Mouse (Mus musculus): Measurements from ENCODE around the gene Pno1. TPM values are rescaled to one million over a fixed set of nuclear protein-coding genes. Genes with fewer than 3 reads are reported as not detected.

Gene Pno1
- polyA plus RNA-seq, 1 experiment from 2014 or later = 79.1 TPM

DNA sequence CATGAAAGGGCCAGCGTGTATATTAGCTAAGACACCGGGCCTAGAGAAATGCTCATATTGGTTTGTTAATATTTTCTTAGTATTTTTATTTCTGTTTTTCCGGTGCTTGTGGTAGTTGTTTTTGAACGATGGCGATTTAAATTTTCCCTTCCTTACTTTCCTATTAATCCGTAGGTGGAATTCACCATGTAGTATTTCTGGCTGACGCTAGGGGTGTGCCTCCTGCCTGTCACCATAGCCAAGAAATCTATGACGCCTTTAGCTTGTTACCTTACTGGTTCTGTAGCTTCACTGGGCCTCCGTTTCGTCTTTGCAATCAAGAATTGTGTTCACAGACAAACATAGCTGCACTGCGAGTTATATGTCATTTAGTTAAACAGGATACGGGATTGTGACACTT, 51.1 kb downstream of the Pno1 start:
- H3K9me3 ChIP-seq (ENCODE audit: low read depth, low read length) = no peaks in the 10 kb centered on the region
- peak overlapping the region; percentile 99 for H3K9ac ChIP-seq
- peak overlapping the region; percentile 96 for H3K27ac ChIP-seq (ENCODE audit: low read depth)
- H3K4me1 ChIP-seq (ENCODE audit: insufficient read depth) = 0 out of 2 replicates have a peak, but pooled peaks cover 6% of the 10 kb centered on the region
- H3K27me3 ChIP-seq (ENCODE audit: insufficient read depth, low read length) = no peaks in the 10 kb centered on the region
- DNase-seq (peak; percentile 84), ATAC-seq (ENCODE audit: insufficient read depth) (no peak)
- TF ChIP-seq CTCF (IDR thresholded peaks at IDR 0.05; ENCODE audit: low read depth) = peak; percentile 78
- peak overlapping the region; percentile 97 for H3K4me3 ChIP-seq (ENCODE audit: low read depth, low read length)
- H3K36me3 ChIP-seq (ENCODE audit: insufficient read depth) = no peaks in the 10 kb centered on the region
- H3K4me2 ChIP-seq = peak overlapping the region; percentile 84
- WGBS = under 1% methylated on average over 12 of the region's 12 CpGs

- under 1% methylated on average over 44 of the region's 46 CpGs for WGBS
These were observed 51.6 kb downstream of the Pno1 start for GRCm38 (mm10) chr11:17159738-17160241.

GRCm38 (mm10) chr11:17158858-17159737, 52.3 kb downstream of the Pno1 start, which contains the start of gene Ppp3r1:
Ppp3r1 (plus strand) TSS chr11:17159263.
- peak; percentile 97 for ATAC-seq (ENCODE audit: insufficient read depth)
- peak within 1 kb of the TSS; percentile 97 for H3K4me3 ChIP-seq (ENCODE audit: low read depth, low read length)
- no peaks in the 10 kb centered on the region for H3K9me3 ChIP-seq (ENCODE audit: low read depth, low read length)
- H3K36me3 ChIP-seq (ENCODE audit: insufficient read depth) = no peaks in the 10 kb centered on the region
- under 1% methylated on average over 83 of the region's 89 CpGs for WGBS
- H3K27ac ChIP-seq (ENCODE audit: low read depth) = peak within 1 kb of the TSS; percentile 96
- H3K4me1 ChIP-seq (ENCODE audit: insufficient read depth) = 0 out of 2 replicates have a peak, but pooled peaks cover 5% of the 10 kb centered on the region
- peak within 1 kb of the TSS; percentile 84 for H3K4me2 ChIP-seq
- DNase-seq = peak; percentile 98
- H3K9ac ChIP-seq = peak within 1 kb of the TSS; percentile 99
- H3K27me3 ChIP-seq (ENCODE audit: insufficient read depth, low read length) = no peaks in the 10 kb centered on the region
- peak; percentile 1; the same call in 1 of the 2 replicates for TF ChIP-seq CTCF (IDR thresholded peaks at IDR 0.05; ENCODE audit: low read depth)

More at GRCm38 (mm10) chr11:17159738-17160241, 51.6 kb downstream of the Pno1 start:
- peak overlapping the region; percentile 96 for H3K27ac ChIP-seq (ENCODE audit: low read depth)
- no peak for TF ChIP-seq CTCF (IDR thresholded peaks at IDR 0.05; ENCODE audit: low read depth)
- H3K9me3 ChIP-seq (ENCODE audit: low read depth, low read length) = no peaks in the 10 kb centered on the region
- no peaks in the 10 kb centered on the region for H3K36me3 ChIP-seq (ENCODE audit: insufficient read depth)
- H3K9ac ChIP-seq = peak overlapping the region; percentile 99
- ATAC-seq (ENCODE audit: insufficient read depth) (peak; percentile 42), DNase-seq (peak; percentile 61)
- no peaks in the 10 kb centered on the region for H3K27me3 ChIP-seq (ENCODE audit: insufficient read depth, low read length)
- peak overlapping the region; percentile 97 for H3K4me3 ChIP-seq (ENCODE audit: low read depth, low read length)
- H3K4me1 ChIP-seq (ENCODE audit: insufficient read depth) = 0 out of 2 replicates have a peak, but pooled peaks cover 6% of the 10 kb centered on the region
- H3K4me2 ChIP-seq = peak overlapping the region; percentile 84

Other genes with a start within 250 kb of the Pno1 start
- gene Cnrip1, start 160.0 kb downstream of the Pno1 start, polyA plus RNA-seq (2014; fragmentation: Nextera tagmentation; extraction: Ambion mirVana) = 36.5 and 40.0 TPM in 2 replicates
- 5.3 and 6.1 TPM in 2 replicates for gene Plek, start 159.2 kb downstream of the Pno1 start, polyA plus RNA-seq (2014; fragmentation: Nextera tagmentation; extraction: Ambion mirVana)
- gene Ppp3r1, start 52.3 kb downstream of the Pno1 start, polyA plus RNA-seq (2014; fragmentation: Nextera tagmentation; extraction: Ambion mirVana) = 85.7 and 90.0 TPM in 2 replicates
- 23.4 and 24.8 TPM in 2 replicates for gene Wdr92, start 29.5 kb downstream of the Pno1 start, polyA plus RNA-seq (2014; fragmentation: Nextera tagmentation; extraction: Ambion mirVana)
- 95.2 and 116 TPM in 2 replicates for gene C1d, start 46.0 kb upstream of the Pno1 start, polyA plus RNA-seq (2014; fragmentation: Nextera tagmentation; extraction: Ambion mirVana)